Mouse (Mus musculus) limb, embryonic 14.5 days (tissue): Measurements from ENCODE around the gene Atad3a. TPM values are rescaled to one million over a fixed set of nuclear protein-coding genes. Genes with fewer than 3 reads are reported as not detected.

Experiments used
- ATAC-seq: fragments of 200-750 bp; cut with Nextera tagmentation; 2 replicates; pipeline ENCODE4 v1.8.0; 2017; ENCODE audit warnings: low read depth, moderate number of reproducible peaks, moderate TSS enrichment; ENCODE audit not compliant: low FRiP score
- DNase-seq: peaks from one replicate; pipeline ENCODE4 v3.0.0-alpha.2; 2015; ENCODE audit warnings: low spot score
- H3K27ac ChIP-seq: fragments of 300-500 bp; sonication (generic); replicated peaks from 2 replicates; pipeline ENCODE4 v1.5.1; 2014; ENCODE audit warnings: low read depth, mild to moderate bottlenecking, low read length, moderate library complexity, mixed read lengths
- H3K27me3 ChIP-seq: fragments of 300-500 bp; sonication (generic); 2 replicates; pipeline ENCODE4 v1.6.1; 2014; ENCODE audit warnings: low read length, mixed read lengths; ENCODE audit not compliant: control insufficient read depth, insufficient read depth
- H3K36me3 ChIP-seq: fragments of 300-500 bp; sonication (generic); 2 replicates; pipeline ENCODE4 v1.6.1; 2014; ENCODE audit warnings: mild to moderate bottlenecking, low read length, moderate library complexity, mixed read lengths; ENCODE audit not compliant: control insufficient read depth, insufficient read depth
- H3K4me1 ChIP-seq: fragments of 300-500 bp; sonication (generic); 2 replicates; pipeline ENCODE4 v1.6.1; 2014; ENCODE audit warnings: antibody characterized with exemption, low read length, mixed read lengths; ENCODE audit not compliant: control insufficient read depth, insufficient read depth
- H3K4me2 ChIP-seq: fragments of 300-500 bp; sonication (generic); replicated peaks from 2 replicates; pipeline ENCODE4 v1.6.1; 2014; ENCODE audit warnings: low read depth, mild to moderate bottlenecking, low read length, moderate library complexity; ENCODE audit not compliant: severe bottlenecking
- H3K4me3 ChIP-seq: fragments of 300-500 bp; sonication (generic); replicated peaks from 2 replicates; pipeline ENCODE4 v1.5.1; 2014; ENCODE audit warnings: low read length
- H3K9ac ChIP-seq: fragments of 300-500 bp; sonication (generic); 2 replicates; pipeline ENCODE4 v1.6.1; 2014; ENCODE audit warnings: mild to moderate bottlenecking, low read depth, low read length, moderate library complexity; ENCODE audit not compliant: severe bottlenecking
- H3K9me3 ChIP-seq: fragments of 300-500 bp; sonication (generic); 2 replicates; pipeline ENCODE4 v1.6.1; 2016; ENCODE audit warnings: low read length; ENCODE audit not compliant: control insufficient read depth
- POLR2A ChIP-seq: fragments of 200-500 bp; IDR thresholded peaks from 2 replicates; pipeline ENCODE4 v1.8.0; 2012; ENCODE audit warnings: inconsistent platforms, mild to moderate bottlenecking, moderate library complexity, borderline replicate concordance; ENCODE audit not compliant: insufficient read depth, insufficient read length; ENCODE audit errors: extremely low read depth
- WGBS: fragments of 180-500 bp; shearing (Covaris S2); extraction: QIAGEN DNeasy Blood & Tissue Kit; methylation state at CpG from one replicate; pipeline ENCODE4 v1.1.7; 2014; 5-methylcytosine and 5-hydroxymethylcytosine counted together
- polyA plus RNA-seq, 2 experiments: library from polyadenylated mRNA; depleted of rRNA in 1 of 2; stranded (reverse) in 1 of 2; unstranded in 1 of 2; fragments of >200 nt; fragmentation: Nextera tagmentation in 1 of 2; extraction: Ambion mirVana in 1 of 2; gene quantifications; 2 replicates each; pipeline versions ENCODE4 v1.2.1 to v1.2.3; 2012 to 2014

The Atad3a gene
- polyA plus RNA-seq, 2 experiments: 84.8 to 117 TPM

DNA sequence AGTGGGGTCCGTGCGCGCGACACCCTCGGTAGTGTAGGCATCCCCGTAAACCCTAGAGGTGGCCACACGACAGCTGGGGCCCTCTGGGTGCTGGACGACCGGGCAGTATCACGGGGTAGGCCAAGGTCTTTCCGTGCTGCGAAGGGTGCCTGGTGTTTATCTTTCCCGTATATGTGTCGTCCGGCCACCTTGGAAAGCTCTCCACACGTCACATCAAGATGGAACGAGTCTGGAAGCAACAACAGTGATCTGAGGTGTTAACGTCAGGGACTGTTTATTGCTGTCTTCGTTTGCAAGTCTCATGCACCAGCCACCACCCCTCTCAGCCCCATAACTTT, 55.3 kb downstream of the Atad3a start:
- WGBS: under 1% methylated on average over 19 of the region's 19 CpGs
- TF ChIP-seq POLR2A: no peak
- H3K9ac ChIP-seq: peak overlapping the region; percentile 79
- ATAC-seq (no peak), DNase-seq (no peak)
- H3K4me3 ChIP-seq: peak overlapping the region; percentile 96
- H3K4me1 ChIP-seq: no peaks in the 10 kb centered on the region; the same call in 1 of the 2 replicates
- no peaks in the 10 kb centered on the region for H3K27me3 ChIP-seq
- peak overlapping the region; percentile 65 for H3K4me2 ChIP-seq
- no peaks in the 10 kb centered on the region for H3K9me3 ChIP-seq
- 0 out of 2 replicates have a peak, but pooled peaks cover 2% of the 10 kb centered on the region for H3K36me3 ChIP-seq
- peak overlapping the region; percentile 98 for H3K27ac ChIP-seq

DNA sequence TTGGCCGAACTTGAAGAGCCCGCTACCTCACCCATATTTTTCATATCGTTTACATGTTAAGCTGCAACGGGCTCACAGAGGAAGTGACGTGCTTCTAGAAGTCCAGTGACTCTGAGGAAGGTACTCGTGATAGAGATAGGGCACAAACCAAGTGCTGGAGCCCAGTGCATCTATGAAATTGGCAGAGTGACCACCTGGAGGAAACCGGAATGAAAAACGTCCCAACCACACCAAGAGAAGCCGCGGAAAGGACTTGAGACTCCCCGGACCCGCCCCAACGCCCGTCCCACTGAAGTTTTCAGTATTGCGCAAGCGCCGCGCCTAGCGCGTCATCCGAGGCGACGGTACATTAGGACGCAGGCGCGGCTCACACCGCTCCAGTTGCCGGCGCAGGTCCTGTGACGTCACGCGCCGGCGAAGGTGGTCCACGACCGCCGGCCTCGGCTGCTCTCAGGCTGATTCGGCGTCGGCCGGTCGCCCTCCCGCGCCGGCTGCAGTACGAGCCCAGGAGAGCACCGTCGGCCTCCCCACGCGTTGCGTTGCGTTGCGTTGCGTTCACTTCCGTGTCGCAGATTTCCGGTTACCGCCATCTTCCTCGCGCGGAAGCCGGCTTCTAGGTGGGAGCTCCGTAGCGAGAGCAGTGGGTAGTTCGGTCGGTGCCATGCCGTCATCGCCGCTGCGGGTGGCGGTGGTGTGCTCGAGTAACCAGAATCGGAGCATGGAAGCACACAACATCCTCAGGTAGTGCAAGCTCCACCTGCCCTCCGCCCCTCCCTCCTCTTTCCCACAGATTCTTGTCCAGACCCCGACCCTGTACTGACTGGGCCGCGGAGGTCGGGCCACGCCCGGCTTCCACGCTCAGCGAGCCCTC, 55.9 kb downstream of the Atad3a start, which contains the start of gene Ssu72:
Ssu72 (plus strand) TSS at position 80 of the 871 bp plus-strand sequence.
- peak within 1 kb of the TSS; percentile 98 for H3K27ac ChIP-seq
- WGBS: under 1% methylated on average over 83 of the region's 83 CpGs
- DNase-seq (peak; percentile 97), ATAC-seq (peak; percentile 97)
- no peaks in the 10 kb centered on the region for H3K36me3 ChIP-seq
- peak within 1 kb of the TSS; percentile 96 for H3K4me3 ChIP-seq
- H3K4me2 ChIP-seq: peak within 1 kb of the TSS; percentile 77
- H3K27me3 ChIP-seq: no peaks in the 10 kb centered on the region
- peak within 1 kb of the TSS; percentile 79 for H3K9ac ChIP-seq
- no peaks in the 10 kb centered on the region for H3K9me3 ChIP-seq
- TF ChIP-seq POLR2A: peak; percentile 28; the same call in 1 of the 2 replicates
- H3K4me1 ChIP-seq: no peaks in the 10 kb centered on the region; the same call in 1 of the 2 replicates

- 96% methylated on average over 4 of the region's 4 CpGs for WGBS
- Histone ChIP-seq H3K4me1 (no peaks in the 10 kb centered on the region; the same call in 1 of the 2 replicates), H3K4me3 (no peak overlapping the region), H3K36me3 (no peaks in the 10 kb centered on the region), H3K27me3 (no peaks in the 10 kb centered on the region), H3K9me3 (no peaks in the 10 kb centered on the region), H3K4me2 (no peak overlapping the region), H3K27ac (no peak overlapping the region), H3K9ac (no peak overlapping the region)
- no peak for TF ChIP-seq POLR2A
- no peak for ATAC-seq
- no peak for DNase-seq
Measured at GRCm38 (mm10) chr4:155703425-155703929, 57.4 kb downstream of the Atad3a start.

DNA sequence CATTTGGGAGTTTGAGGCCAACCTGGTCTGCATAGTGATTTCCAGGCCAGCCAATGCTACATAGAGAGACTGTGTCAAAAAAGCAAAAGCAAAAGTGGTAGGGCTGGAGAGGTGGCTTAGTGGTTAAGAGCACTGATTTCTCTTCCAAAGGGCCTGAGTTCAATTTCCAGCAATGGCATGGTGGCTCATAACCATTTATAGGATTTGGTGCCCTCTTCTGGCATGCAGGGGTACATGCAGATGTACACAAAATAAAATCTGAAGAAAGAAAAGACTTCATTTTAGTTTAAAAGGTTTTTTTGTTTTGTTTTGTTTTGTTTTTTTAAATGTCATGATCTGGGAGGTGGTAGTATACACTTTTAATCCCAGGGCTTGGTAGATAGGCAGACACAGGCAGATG, 60.5 kb downstream of the Atad3a start:
- Histone ChIP-seq H3K27me3 (peaks cover under 1% of the 10 kb centered on the region; the same call in 1 of the 2 replicates), H3K27ac (no peak overlapping the region), H3K4me1 (peaks cover 8% of the 10 kb centered on the region), H3K9me3 (no peaks in the 10 kb centered on the region), H3K36me3 (no peaks in the 10 kb centered on the region; the same call in 1 of the 2 replicates), H3K9ac (no peak overlapping the region), H3K4me3 (no peak overlapping the region), H3K4me2 (no peak overlapping the region)
- no peak for DNase-seq
- TF ChIP-seq POLR2A: no peak
- ATAC-seq: no peak

DNA sequence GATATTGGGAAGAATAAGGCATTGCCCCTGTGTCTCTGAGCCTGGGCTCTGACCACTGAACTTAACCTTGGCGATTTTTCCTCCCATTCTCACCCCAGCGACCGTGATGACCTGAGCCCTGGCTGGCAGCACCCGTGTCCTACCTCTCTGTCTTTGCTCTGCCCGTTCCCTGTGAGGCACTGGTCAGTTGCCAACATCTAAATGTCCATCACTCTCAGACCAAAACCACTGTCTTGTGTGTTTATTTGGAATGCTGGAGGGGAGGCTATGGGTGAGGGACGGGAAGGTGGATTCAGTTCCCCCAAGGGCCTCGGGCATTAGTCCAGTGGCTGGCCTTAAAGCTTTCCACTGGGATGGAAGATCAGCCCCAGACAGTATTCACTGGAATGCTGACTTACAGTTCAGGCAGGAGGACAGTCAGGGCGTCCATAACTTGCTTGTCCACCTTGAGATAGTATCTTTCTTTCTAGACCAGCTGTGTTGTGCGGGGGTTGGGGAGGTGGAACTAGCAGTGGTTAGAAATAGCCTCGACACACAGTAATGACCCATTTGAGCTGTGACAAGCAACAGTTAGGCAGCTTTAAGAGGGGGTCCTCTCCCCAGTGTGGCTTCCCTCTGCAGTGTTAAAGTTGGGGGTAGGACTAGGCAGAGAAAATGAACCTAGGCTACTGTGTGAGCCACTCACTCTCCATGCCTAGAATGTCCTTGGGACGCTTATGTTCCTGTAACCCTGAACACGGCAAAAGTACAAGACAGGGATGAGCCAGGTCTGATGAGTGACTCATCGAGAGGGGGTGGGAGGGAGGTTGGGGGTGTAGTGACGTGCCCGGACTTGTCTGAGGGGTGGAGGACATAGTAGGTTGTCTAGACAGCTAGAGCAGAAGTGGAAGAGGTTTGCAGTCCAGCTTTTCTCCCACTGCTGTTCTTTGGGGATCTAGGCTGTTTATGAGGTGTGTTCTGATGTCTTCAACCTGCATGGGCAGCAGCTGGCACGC, 64.3 kb downstream of the Atad3a start:
- Histone ChIP-seq H3K9ac (no peak overlapping the region), H3K36me3 (no peaks in the 10 kb centered on the region; the same call in 1 of the 2 replicates), H3K4me2 (peak overlapping the region; percentile 10; the same call in 1 of the 2 replicates), H3K4me3 (no peak overlapping the region), H3K4me1 (peaks cover 13% of the 10 kb centered on the region), H3K27me3 (peaks cover 4% of the 10 kb centered on the region; the same call in 1 of the 2 replicates), H3K27ac (no peak overlapping the region), H3K9me3 (no peaks in the 10 kb centered on the region)
- DNase-seq (no peak), ATAC-seq (no peak)
- WGBS: 66% methylated on average over 16 of the region's 16 CpGs
- TF ChIP-seq POLR2A: no peak
